Mouse (Mus musculus): ENCODE measurements around the gene Tbcc. TPM values are rescaled to one million over a fixed set of nuclear protein-coding genes. Genes with fewer than 3 reads are reported as not detected.

Gene Tbcc
- polyA plus RNA-seq, 1 experiment from 2014 or later: 42.2 TPM

DNA sequence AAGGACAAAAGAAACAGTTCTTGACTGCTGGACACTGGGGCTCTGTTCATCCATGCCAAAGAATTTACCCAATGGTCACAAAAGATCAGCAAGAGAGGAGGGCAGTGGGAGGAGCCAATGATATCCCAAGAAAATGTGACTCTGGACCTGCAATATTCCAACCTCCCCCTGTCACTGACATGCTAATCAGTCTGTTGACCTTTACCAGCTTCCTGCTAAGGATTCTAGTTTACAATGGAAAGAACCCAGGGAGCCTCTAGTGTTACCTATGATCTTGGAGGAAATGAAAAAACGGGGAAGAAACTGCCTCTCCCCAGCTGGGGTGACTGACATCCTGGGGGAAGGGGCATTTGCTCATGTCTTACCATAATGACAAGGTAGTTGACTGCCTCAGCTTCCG is 10.5 kb downstream of the Tbcc start:
- H3K9me3 ChIP-seq (ENCODE audit: control insufficient read depth, low read length): no peaks in the 10 kb centered on the region
- no peak overlapping the region for H3K4me3 ChIP-seq (ENCODE audit: low read depth, low read length)
- 72% methylated on average over 2 of the region's 2 CpGs for WGBS
- ATAC-seq (ENCODE audit: low FRiP score, low TSS enrichment) (no peak), DNase-seq (ENCODE audit: low spot score) (no peak)
- no peak overlapping the region for H3K9ac ChIP-seq (ENCODE audit: low read length)
- 0 out of 2 replicates have a peak, but pooled peaks cover 2% of the 10 kb centered on the region for H3K4me1 ChIP-seq (replicated peaks; ENCODE audit: control insufficient read depth, insufficient read depth)
- TF ChIP-seq EP300 (optimal IDR thresholded peaks at IDR 0.05) (no peak), CTCF (IDR thresholded peaks at IDR 0.05; ENCODE audit: low read depth) (no peak)
- H3K4me2 ChIP-seq (replicated peaks; ENCODE audit: low read depth): no peak overlapping the region
- no peaks in the 10 kb centered on the region for H3K36me3 ChIP-seq (ENCODE audit: control insufficient read depth, insufficient read depth, low read length)
- H3K27ac ChIP-seq (replicated peaks): no peak overlapping the region
- H3K27me3 ChIP-seq (ENCODE audit: control insufficient read depth, insufficient read depth, low read length): no peaks in the 10 kb centered on the region

DNA sequence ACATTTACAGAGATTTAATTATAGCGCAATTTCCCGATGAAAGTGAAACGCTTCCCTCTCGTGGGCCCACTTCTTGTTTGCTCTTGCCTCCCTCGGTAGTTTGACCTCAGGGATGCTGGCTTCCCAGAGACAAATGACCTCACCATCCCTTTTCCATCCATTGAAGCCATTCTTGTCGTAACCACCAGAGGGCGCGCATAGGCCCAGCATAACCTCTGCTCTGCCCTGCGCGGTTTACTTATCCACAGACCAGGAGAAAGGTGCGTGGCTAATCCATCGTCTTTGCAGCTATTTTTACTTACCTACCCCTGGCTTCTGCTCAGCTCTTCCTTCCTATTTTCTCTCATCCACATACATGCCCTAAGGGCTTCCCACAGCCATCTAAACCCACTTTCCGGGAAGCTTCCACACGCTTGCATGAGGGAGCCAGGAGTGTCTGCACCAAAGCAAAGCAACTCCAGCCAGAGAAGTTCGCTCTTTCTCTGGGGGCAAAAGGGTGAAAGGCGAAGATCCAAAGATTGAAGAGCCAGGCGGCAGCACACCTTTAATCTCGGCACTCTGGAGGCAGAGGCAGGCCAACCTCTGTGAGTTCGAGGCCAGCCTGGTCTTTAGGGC is 13.5 kb downstream of the Tbcc start:
- Histone ChIP-seq H3K27ac (replicated peaks) (no peak overlapping the region), H3K4me2 (replicated peaks; ENCODE audit: low read depth) (no peak overlapping the region), H3K9me3 (ENCODE audit: control insufficient read depth, low read length) (no peaks in the 10 kb centered on the region), H3K27me3 (ENCODE audit: control insufficient read depth, insufficient read depth, low read length) (no peaks in the 10 kb centered on the region), H3K4me3 (ENCODE audit: low read depth, low read length) (no peak overlapping the region), H3K9ac (ENCODE audit: low read length) (no peak overlapping the region), H3K36me3 (ENCODE audit: control insufficient read depth, insufficient read depth, low read length) (no peaks in the 10 kb centered on the region), H3K4me1 (replicated peaks; ENCODE audit: control insufficient read depth, insufficient read depth) (no peaks in the 10 kb centered on the region)
- ATAC-seq (ENCODE audit: low FRiP score, low TSS enrichment) (peak; percentile 88), DNase-seq (ENCODE audit: low spot score) (peak; percentile 85)
- 22% methylated on average over 19 of the region's 19 CpGs for WGBS
- TF ChIP-seq CTCF (IDR thresholded peaks at IDR 0.05; ENCODE audit: low read depth): peak; percentile 96
- TF ChIP-seq EP300 (optimal IDR thresholded peaks at IDR 0.05): no peak

DNA sequence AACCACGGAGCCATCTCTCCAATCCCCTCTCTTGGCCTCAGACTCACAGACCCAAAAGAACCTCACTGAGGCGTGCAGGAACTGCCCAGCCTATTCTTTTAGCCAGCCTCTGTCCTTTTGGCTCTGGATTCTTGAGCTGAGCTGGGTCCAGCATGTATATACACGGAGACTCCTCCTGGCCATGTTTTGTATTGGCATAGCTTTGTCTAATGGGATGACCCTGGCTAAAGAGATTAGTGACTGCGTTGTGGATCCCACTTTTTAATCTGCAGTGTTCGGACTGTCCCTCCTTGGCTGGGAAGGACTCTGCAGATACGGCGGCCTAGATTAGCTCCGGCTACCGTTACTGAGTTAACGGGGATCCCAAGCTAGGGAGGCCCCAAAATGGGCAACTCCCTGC is 19.7 kb downstream of the Tbcc start, which contains the start of gene Prph2:
Gene Prph2, plus strand, starts transcription at position 274 of the 400 bp plus-strand sequence.
- no peaks in the 10 kb centered on the region for H3K9me3 ChIP-seq (ENCODE audit: control insufficient read depth, low read length)
- WGBS: 82% methylated on average over 10 of the region's 10 CpGs
- ATAC-seq (ENCODE audit: low FRiP score, low TSS enrichment) (no peak), DNase-seq (ENCODE audit: low spot score) (no peak)
- no peak within 1 kb of the TSS for H3K27ac ChIP-seq (replicated peaks)
- H3K4me3 ChIP-seq (ENCODE audit: low read depth, low read length): no peak within 1 kb of the TSS
- H3K4me2 ChIP-seq (replicated peaks; ENCODE audit: low read depth): no peak within 1 kb of the TSS
- no peaks in the 10 kb centered on the region for H3K4me1 ChIP-seq (replicated peaks; ENCODE audit: control insufficient read depth, insufficient read depth)
- no peaks in the 10 kb centered on the region for H3K27me3 ChIP-seq (ENCODE audit: control insufficient read depth, insufficient read depth, low read length)
- H3K9ac ChIP-seq (ENCODE audit: low read length): no peak within 1 kb of the TSS
- no peaks in the 10 kb centered on the region for H3K36me3 ChIP-seq (ENCODE audit: control insufficient read depth, insufficient read depth, low read length)
- TF ChIP-seq CTCF (IDR thresholded peaks at IDR 0.05; ENCODE audit: low read depth) (no peak), EP300 (optimal IDR thresholded peaks at IDR 0.05) (no peak)

DNA sequence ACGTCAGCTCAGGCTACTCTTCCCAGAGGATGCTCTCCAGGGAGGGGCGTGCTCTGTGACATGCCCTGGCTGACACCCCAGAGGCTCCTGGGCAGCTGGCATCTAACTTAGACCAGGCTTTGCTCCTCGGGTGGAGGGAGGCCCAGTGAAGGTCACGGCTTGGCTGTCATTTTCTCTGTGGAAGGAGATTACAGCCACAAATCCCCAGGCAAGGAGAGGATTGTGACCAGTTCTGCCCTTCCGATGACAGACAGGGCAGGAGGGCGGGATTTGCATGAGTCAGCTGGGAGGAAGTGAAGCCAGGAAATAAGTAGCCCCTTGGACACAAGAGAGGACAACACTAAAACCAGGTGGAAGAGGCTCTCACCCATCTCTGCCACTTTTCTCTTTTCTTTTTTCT is 21.8 kb downstream of the Tbcc start:
- ATAC-seq (ENCODE audit: low FRiP score, low TSS enrichment): no peak
- H3K27ac ChIP-seq (replicated peaks): no peak overlapping the region
- peak; percentile 30 for DNase-seq (ENCODE audit: low spot score)

DNA sequence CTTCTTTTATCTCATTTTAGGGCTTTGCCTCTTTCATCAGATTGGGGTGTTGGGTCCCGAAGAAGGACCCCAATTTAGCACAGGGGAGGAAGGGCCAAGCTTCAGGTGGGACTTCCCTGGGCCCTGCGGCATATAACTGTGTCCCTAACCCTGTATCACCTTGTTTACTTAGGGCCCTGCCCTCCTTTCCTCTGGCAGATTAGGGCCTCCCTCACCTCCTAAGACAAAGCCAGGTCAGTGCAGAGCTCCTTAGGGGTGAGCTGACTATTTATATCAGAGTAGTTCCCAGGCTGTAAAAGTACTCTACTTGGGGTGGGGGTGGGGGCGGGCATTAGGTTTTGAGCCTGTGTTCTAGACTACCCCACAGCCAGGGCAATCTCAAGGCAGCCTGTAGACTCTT is 24.6 kb downstream of the Tbcc start:
- H3K36me3 ChIP-seq (ENCODE audit: control insufficient read depth, insufficient read depth, low read length): no peaks in the 10 kb centered on the region
- no peak for TF ChIP-seq CTCF (IDR thresholded peaks at IDR 0.05; ENCODE audit: low read depth)
- no peak for TF ChIP-seq EP300 (optimal IDR thresholded peaks at IDR 0.05)
- 52% methylated on average over 3 of the region's 3 CpGs for WGBS
- H3K4me1 ChIP-seq (replicated peaks; ENCODE audit: control insufficient read depth, insufficient read depth): no peaks in the 10 kb centered on the region
- no peak overlapping the region for H3K27ac ChIP-seq (replicated peaks)
- H3K9me3 ChIP-seq (ENCODE audit: control insufficient read depth, low read length): no peaks in the 10 kb centered on the region
- no peaks in the 10 kb centered on the region for H3K27me3 ChIP-seq (ENCODE audit: control insufficient read depth, insufficient read depth, low read length)
- no peak for DNase-seq (ENCODE audit: low spot score)
- ATAC-seq (ENCODE audit: low FRiP score, low TSS enrichment): 0 out of 2 replicates have a peak, but pooled peaks have one; percentile 51
- H3K4me3 ChIP-seq (ENCODE audit: low read depth, low read length): no peak overlapping the region
- no peak overlapping the region for H3K9ac ChIP-seq (ENCODE audit: low read length)
- no peak overlapping the region for H3K4me2 ChIP-seq (replicated peaks; ENCODE audit: low read depth)

More for the DNA sequence above, 21.8 kb downstream of the Tbcc start:
- H3K4me1 ChIP-seq (replicated peaks; ENCODE audit: control insufficient read depth, insufficient read depth): no peaks in the 10 kb centered on the region
- no peaks in the 10 kb centered on the region for H3K27me3 ChIP-seq (ENCODE audit: control insufficient read depth, insufficient read depth, low read length)
- no peak overlapping the region for H3K4me3 ChIP-seq (ENCODE audit: low read depth, low read length)
- H3K9me3 ChIP-seq (ENCODE audit: control insufficient read depth, low read length): no peaks in the 10 kb centered on the region
- no peaks in the 10 kb centered on the region for H3K36me3 ChIP-seq (ENCODE audit: control insufficient read depth, insufficient read depth, low read length)
- H3K4me2 ChIP-seq (replicated peaks; ENCODE audit: low read depth): no peak overlapping the region
- TF ChIP-seq EP300 (optimal IDR thresholded peaks at IDR 0.05): no peak
- no peak for TF ChIP-seq CTCF (IDR thresholded peaks at IDR 0.05; ENCODE audit: low read depth)
- H3K9ac ChIP-seq (ENCODE audit: low read length): no peak overlapping the region
- 39% methylated on average over 6 of the region's 6 CpGs for WGBS

DNA sequence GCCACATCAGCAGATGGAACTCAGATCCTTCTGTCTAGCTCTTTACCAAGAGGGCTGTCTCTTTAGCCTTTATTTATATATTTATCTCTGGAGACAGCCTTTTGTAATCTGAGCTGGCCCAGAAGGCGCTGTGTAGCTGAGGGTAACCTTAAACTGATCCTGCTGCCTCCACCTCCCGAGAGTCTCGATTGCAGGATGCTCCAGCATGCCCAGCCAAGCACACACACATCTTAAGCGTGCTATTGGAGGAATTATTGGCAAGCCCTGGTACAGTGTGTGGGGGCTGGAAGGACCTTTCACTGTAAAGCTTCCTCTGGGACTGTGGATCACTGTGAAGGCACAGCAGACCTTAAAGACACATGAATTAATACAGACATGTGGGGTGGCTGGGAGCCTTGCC is 28.5 kb downstream of the Tbcc start:
- Histone ChIP-seq H3K27ac (replicated peaks) (no peak overlapping the region), H3K9ac (ENCODE audit: low read length) (no peak overlapping the region), H3K9me3 (ENCODE audit: control insufficient read depth, low read length) (no peaks in the 10 kb centered on the region), H3K36me3 (ENCODE audit: control insufficient read depth, insufficient read depth, low read length) (no peaks in the 10 kb centered on the region), H3K4me2 (replicated peaks; ENCODE audit: low read depth) (no peak overlapping the region), H3K4me1 (replicated peaks; ENCODE audit: control insufficient read depth, insufficient read depth) (no peaks in the 10 kb centered on the region), H3K27me3 (ENCODE audit: control insufficient read depth, insufficient read depth, low read length) (no peaks in the 10 kb centered on the region), H3K4me3 (ENCODE audit: low read depth, low read length) (no peak overlapping the region)
- ATAC-seq (ENCODE audit: low FRiP score, low TSS enrichment): no peak
- no peak for DNase-seq (ENCODE audit: low spot score)
- 27% methylated on average over 4 of the region's 4 CpGs for WGBS
- TF ChIP-seq EP300 (optimal IDR thresholded peaks at IDR 0.05): no peak
- no peak for TF ChIP-seq CTCF (IDR thresholded peaks at IDR 0.05; ENCODE audit: low read depth)

Data from stomach, postnatal 0 days (tissue).